Mouse (Mus musculus): ENCODE data around the gene Enox2. TPM values are rescaled to one million over a fixed set of nuclear protein-coding genes. Genes with fewer than 3 reads are reported as not detected.
"Not testable (repeated sequence)": the region's sequence is repeated elsewhere in the genome, so short reads cannot be mapped to it uniquely, and the experiment has no call there.

Gene Enox2
- polyA plus RNA-seq, 1 experiment: 0.03 TPM

GRCm38 (mm10) chrX:49181136-49181535 is 106.9 kb downstream of the Enox2 start:
- no peak for TF ChIP-seq TAL1 (IDR thresholded peaks at IDR 0.05; ENCODE audit: low read length)
- TF ChIP-seq GATA1 (IDR thresholded peaks at IDR 0.05; ENCODE audit: low read length): no peak
- no peaks in the 10 kb centered on the region for H3K4me1 ChIP-seq (ENCODE audit: control insufficient read depth)
- H3K36me3 ChIP-seq (ENCODE audit: control insufficient read depth): no peaks in the 10 kb centered on the region
- no peak overlapping the region for H3K4me3 ChIP-seq (replicated peaks)
- H3K27me3 ChIP-seq (ENCODE audit: control insufficient read depth): no peaks in the 10 kb centered on the region
- H3K9me3 ChIP-seq (ENCODE audit: control insufficient read depth, low read length): no peaks in the 10 kb centered on the region

DNA sequence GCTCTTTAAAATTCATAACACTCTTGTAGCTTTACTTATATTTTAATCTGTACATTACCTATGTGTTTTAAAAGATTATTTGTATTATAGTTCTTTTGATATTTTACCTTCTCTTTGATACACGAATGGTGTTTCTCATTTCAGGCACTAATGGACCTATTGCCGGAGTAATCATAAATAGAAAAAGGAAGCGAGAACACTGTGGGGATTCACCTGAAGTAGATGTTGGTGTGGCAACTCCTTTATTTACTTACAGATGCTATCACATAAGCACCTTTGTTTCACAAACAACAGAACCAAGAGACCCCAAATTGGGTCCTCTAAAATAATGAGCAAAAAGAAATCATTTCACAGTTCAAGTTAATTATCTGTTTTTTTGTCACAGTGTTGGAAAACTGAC is 109.4 kb downstream of the Enox2 start:
- no peaks in the 10 kb centered on the region for H3K9me3 ChIP-seq (ENCODE audit: control insufficient read depth, low read length)
- H3K4me1 ChIP-seq (ENCODE audit: control insufficient read depth): no peaks in the 10 kb centered on the region
- H3K27me3 ChIP-seq (ENCODE audit: control insufficient read depth): no peaks in the 10 kb centered on the region
- H3K36me3 ChIP-seq (ENCODE audit: control insufficient read depth): no peaks in the 10 kb centered on the region
- H3K4me3 ChIP-seq (replicated peaks): no peak overlapping the region
- no peak for TF ChIP-seq GATA1 (IDR thresholded peaks at IDR 0.05; ENCODE audit: low read length)
- no peak for TF ChIP-seq TAL1 (IDR thresholded peaks at IDR 0.05; ENCODE audit: low read length)

GRCm38 (mm10) chrX:49154280-49154679 is 133.8 kb downstream of the Enox2 start:
- no peaks in the 10 kb centered on the region for H3K4me1 ChIP-seq (ENCODE audit: control insufficient read depth)
- H3K9me3 ChIP-seq (ENCODE audit: control insufficient read depth, low read length): no peaks in the 10 kb centered on the region
- no peak overlapping the region for H3K4me3 ChIP-seq (replicated peaks)
- TF ChIP-seq GATA1 (IDR thresholded peaks at IDR 0.05; ENCODE audit: low read length) (no peak), TAL1 (IDR thresholded peaks at IDR 0.05; ENCODE audit: low read length) (no peak)
- H3K36me3 ChIP-seq (ENCODE audit: control insufficient read depth): no peaks in the 10 kb centered on the region
- no peaks in the 10 kb centered on the region for H3K27me3 ChIP-seq (ENCODE audit: control insufficient read depth)

DNA sequence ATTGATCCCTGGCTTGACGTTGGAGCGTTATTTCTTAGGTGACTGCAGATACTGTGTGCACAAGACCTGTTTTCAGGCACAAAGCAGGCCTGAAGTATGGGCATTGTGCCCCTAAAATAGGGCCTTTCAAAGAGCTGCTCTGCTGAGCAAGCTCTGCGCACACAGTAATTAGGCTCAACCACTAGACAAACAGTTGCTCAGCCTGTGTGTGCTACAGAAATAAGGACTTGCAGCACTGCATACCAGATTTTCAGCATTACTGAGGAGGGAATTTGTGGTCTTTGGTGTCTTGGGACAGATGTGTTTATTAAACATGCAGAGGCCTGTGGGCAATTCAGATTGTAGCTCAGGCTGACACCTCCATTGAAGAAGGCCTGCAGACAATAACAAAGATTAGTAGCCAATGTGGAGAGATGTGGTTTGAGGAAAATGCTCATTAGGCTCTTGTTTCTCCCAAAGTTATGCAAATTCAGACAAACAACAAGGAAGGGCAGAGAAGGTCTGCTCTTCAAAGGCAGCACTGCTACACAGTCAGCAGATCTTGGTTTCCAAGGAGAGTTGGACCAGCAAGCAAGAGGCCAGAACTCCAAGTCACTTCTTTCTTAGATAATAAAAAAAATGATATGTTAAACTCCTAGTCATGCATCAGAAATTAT is 163.2 kb downstream of the Enox2 start:
- H3K36me3 ChIP-seq (ENCODE audit: control insufficient read depth): no peaks in the 10 kb centered on the region
- H3K4me3 ChIP-seq (replicated peaks): no peak overlapping the region
- H3K4me1 ChIP-seq (ENCODE audit: control insufficient read depth): no peaks in the 10 kb centered on the region
- H3K9me3 ChIP-seq (ENCODE audit: control insufficient read depth, low read length): no peaks in the 10 kb centered on the region
- no peak for TF ChIP-seq TAL1 (IDR thresholded peaks at IDR 0.05; ENCODE audit: low read length)
- no peak for TF ChIP-seq GATA1 (IDR thresholded peaks at IDR 0.05; ENCODE audit: low read length)
- no peaks in the 10 kb centered on the region for H3K27me3 ChIP-seq (ENCODE audit: control insufficient read depth)

GRCm38 (mm10) chrX:49116465-49116864 is 171.6 kb downstream of the Enox2 start:
- H3K27me3 ChIP-seq (ENCODE audit: control insufficient read depth): no peaks in the 10 kb centered on the region
- no peaks in the 10 kb centered on the region for H3K36me3 ChIP-seq (ENCODE audit: control insufficient read depth)
- H3K4me3 ChIP-seq (replicated peaks): no peak overlapping the region
- H3K4me1 ChIP-seq (ENCODE audit: control insufficient read depth): no peaks in the 10 kb centered on the region
- TF ChIP-seq TAL1 (IDR thresholded peaks at IDR 0.05; ENCODE audit: low read length): no peak
- no peak for TF ChIP-seq GATA1 (IDR thresholded peaks at IDR 0.05; ENCODE audit: low read length)
- no peaks in the 10 kb centered on the region for H3K9me3 ChIP-seq (ENCODE audit: control insufficient read depth, low read length)

DNA sequence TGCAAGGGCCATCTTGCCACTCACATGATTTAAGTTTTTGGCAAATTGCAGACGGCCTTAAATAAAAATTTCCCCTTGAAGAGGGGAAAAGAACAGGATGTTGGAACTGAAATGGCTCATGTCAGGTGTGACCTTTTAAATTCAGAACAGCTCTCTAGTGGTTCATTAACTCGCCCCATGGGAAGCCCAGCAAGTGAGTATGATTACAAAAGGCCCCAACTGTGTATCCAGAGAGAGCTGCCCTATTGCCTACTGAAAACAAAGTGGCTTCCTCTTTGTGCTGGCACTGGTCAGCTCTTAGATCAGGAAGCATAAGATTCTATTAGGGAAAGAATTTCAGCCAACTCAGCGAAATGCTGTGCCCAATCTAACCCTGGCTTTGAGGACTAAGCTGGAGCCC is 175.6 kb downstream of the Enox2 start:
- no peaks in the 10 kb centered on the region for H3K36me3 ChIP-seq (ENCODE audit: control insufficient read depth)
- no peaks in the 10 kb centered on the region for H3K4me1 ChIP-seq (ENCODE audit: control insufficient read depth)
- H3K27me3 ChIP-seq (ENCODE audit: control insufficient read depth): no peaks in the 10 kb centered on the region
- no peaks in the 10 kb centered on the region for H3K9me3 ChIP-seq (ENCODE audit: control insufficient read depth, low read length)
- TF ChIP-seq TAL1 (IDR thresholded peaks at IDR 0.05; ENCODE audit: low read length) (no peak), GATA1 (IDR thresholded peaks at IDR 0.05; ENCODE audit: low read length) (no peak)
- H3K4me3 ChIP-seq (replicated peaks): no peak overlapping the region

DNA sequence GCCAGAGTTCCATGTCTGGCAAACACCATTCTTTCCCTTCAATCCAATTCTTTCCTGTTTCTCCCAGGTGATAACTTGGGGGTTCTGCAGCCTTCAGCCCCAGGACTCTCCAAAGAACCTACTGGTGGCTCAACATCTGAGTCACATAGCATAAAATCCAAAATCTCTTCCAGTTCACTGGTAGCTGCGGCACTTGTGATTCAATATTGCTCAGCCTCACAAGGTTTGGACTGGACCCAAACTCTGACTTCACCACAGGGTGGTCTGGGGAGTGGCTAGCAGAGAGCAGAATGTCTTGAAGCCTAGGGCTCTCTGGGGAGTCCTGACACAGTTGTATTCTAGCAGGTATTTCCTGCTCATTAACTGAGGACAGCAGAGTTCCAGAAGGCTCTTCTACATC is 187.5 kb downstream of the Enox2 start:
- not testable (repeated sequence) for H3K9me3 ChIP-seq (ENCODE audit: control insufficient read depth, low read length); H3K36me3 ChIP-seq (ENCODE audit: control insufficient read depth); H3K4me3 ChIP-seq (replicated peaks); H3K27me3 ChIP-seq (ENCODE audit: control insufficient read depth); H3K4me1 ChIP-seq (ENCODE audit: control insufficient read depth)

GRCm38 (mm10) chrX:49096249-49096648 is 191.8 kb downstream of the Enox2 start:
- TF ChIP-seq GATA1 (IDR thresholded peaks at IDR 0.05; ENCODE audit: low read length) (no peak), TAL1 (IDR thresholded peaks at IDR 0.05; ENCODE audit: low read length) (no peak)
- Histone ChIP-seq H3K4me3 (replicated peaks) (no peak overlapping the region), H3K27me3 (ENCODE audit: control insufficient read depth) (no peaks in the 10 kb centered on the region)

DNA sequence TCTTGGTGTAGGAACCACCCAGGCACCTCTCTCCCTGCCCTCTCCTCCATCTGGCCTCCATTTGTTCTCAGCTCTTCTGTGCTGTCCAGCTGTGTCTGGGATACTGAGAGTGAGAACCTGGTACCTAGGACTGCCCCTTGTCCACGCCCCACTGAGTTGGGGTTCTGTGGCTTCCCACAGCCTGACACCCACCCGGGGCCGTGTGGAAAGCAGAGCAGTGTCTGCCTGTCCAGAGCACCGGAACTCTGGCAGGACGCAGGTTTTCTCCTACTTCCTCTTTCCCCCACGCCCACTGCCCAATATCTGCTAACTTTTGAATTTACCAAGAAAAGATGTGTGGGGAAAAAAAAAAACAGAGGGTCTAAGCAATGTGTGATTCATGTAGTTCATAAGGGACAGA is 213.0 kb downstream of the Enox2 start:
- H3K4me3 ChIP-seq (replicated peaks): no peak overlapping the region
- no peaks in the 10 kb centered on the region for H3K27me3 ChIP-seq (ENCODE audit: control insufficient read depth)
- H3K36me3 ChIP-seq (ENCODE audit: control insufficient read depth): no peaks in the 10 kb centered on the region
- no peaks in the 10 kb centered on the region for H3K9me3 ChIP-seq (ENCODE audit: control insufficient read depth, low read length)
- H3K4me1 ChIP-seq (ENCODE audit: control insufficient read depth): no peaks in the 10 kb centered on the region
- no peak for TF ChIP-seq TAL1 (IDR thresholded peaks at IDR 0.05; ENCODE audit: low read length)
- no peak for TF ChIP-seq GATA1 (IDR thresholded peaks at IDR 0.05; ENCODE audit: low read length)

More at GRCm38 (mm10) chrX:49096249-49096648, 191.8 kb downstream of the Enox2 start:
- Histone ChIP-seq H3K36me3 (ENCODE audit: control insufficient read depth) (no peaks in the 10 kb centered on the region), H3K4me1 (ENCODE audit: control insufficient read depth) (no peaks in the 10 kb centered on the region), H3K9me3 (ENCODE audit: control insufficient read depth, low read length) (no peaks in the 10 kb centered on the region)

DNA sequence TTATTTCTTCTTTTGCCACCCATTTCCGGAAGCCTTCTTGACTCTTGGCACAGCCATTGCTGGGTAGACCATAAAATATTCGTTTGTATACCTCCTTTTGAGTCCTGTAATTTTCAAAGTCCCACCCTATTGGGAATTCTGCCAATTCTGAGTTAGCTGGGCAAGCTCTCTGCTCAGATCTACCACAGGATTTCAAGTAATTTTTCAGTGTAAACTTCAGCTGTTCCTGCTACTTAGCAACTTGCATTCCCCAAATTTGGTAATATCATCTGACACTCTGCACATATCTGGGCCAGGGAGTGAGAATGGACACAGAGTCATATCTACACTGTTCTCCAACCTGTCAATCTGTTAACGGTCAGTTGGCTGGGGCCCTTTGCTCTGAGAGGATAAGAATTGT is 214.5 kb downstream of the Enox2 start:
- H3K9me3 ChIP-seq (ENCODE audit: control insufficient read depth, low read length): no peaks in the 10 kb centered on the region
- H3K27me3 ChIP-seq (ENCODE audit: control insufficient read depth): no peaks in the 10 kb centered on the region
- H3K4me3 ChIP-seq (replicated peaks): no peak overlapping the region
- no peak for TF ChIP-seq GATA1 (IDR thresholded peaks at IDR 0.05; ENCODE audit: low read length)
- no peak for TF ChIP-seq TAL1 (IDR thresholded peaks at IDR 0.05; ENCODE audit: low read length)
- H3K36me3 ChIP-seq (ENCODE audit: control insufficient read depth): no peaks in the 10 kb centered on the region
- no peaks in the 10 kb centered on the region for H3K4me1 ChIP-seq (ENCODE audit: control insufficient read depth)
